Mouse (Mus musculus): Measurements from ENCODE around the gene Cry1. TPM values are rescaled to one million over a fixed set of nuclear protein-coding genes. Genes with fewer than 3 reads are reported as not detected.
A peak's percentile ranks its signal among the peaks of the same experiment; 100 is the strongest.

The Cry1 gene
- polyA plus RNA-seq (2015; fragmentation: Nextera tagmentation; extraction: Ambion mirVana): 33.7 and 38.2 TPM in 2 replicates

DNA sequence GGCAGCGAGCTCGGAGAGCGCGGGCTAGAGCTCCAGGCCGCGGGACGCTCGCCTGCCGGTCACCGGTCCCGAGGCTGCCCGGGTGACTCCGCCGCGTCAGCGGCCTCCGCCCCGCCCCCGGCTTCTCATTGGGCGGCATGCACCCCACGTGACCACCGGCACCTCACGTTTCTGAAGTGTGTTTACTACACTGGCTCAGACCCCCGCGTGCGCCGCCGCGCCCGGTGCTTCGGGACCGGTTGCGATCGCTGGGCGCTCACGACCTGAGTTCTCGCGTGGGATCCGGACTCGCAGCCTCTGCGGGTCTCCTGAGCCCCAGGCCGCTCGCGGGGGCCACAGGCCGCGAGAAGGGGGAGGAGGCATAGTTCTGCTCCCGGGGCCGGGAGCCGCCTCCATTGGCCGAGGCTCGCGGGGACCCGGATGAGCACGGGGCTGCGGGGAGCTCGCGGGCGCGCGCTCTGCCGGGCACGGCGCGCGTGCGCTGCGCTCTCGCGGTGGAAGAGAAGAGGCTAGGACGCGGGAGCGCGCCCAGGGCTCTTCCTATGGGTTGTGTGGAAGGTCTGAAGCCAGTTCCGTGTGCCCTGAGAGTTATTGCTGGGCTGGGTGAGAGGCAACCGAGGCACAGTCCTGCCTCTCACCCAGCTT, at the start of gene Cry1:
Cry1 (minus strand) TSS at position 101 of the 645 bp plus-strand sequence.
- H3K27me3 ChIP-seq (replicated peaks; ENCODE audit: control insufficient read depth, insufficient read depth, low read length): no peaks in the 10 kb centered on the region
- H3K4me3 ChIP-seq (replicated peaks; ENCODE audit: low read length): peak within 1 kb of the TSS; percentile 90
- ATAC-seq: peak; percentile 95
- H3K9me3 ChIP-seq (ENCODE audit: control insufficient read depth, low read length): no peaks in the 10 kb centered on the region
- H3K4me1 ChIP-seq (replicated peaks; ENCODE audit: control insufficient read depth, insufficient read depth, low read length): peaks cover 15% of the 10 kb centered on the region
- peak within 1 kb of the TSS; percentile 94 for H3K27ac ChIP-seq (ENCODE audit: low read length)
- H3K36me3 ChIP-seq (ENCODE audit: control insufficient read depth, insufficient read depth): no peaks in the 10 kb centered on the region
- H3K4me2 ChIP-seq (ENCODE audit: low read length): peak within 1 kb of the TSS; percentile 96
- peak within 1 kb of the TSS; percentile 81 for H3K9ac ChIP-seq (replicated peaks; ENCODE audit: low read depth, low read length)
- WGBS: under 1% methylated on average over 72 of the region's 75 CpGs

DNA sequence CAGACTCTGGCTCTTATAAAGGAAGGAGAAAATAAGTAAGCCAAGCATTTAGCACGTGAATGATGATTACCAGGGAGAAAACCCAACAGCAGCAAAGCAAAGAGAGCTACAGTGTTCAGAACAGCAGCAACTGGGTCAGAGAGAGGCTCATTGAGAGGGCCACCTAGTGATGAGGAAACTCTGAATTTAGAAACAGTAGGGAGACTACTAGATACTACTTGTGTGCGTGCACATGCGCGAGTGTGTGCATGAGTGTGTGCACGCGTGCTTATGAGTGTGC, 36.8 kb upstream of the Cry1 start:
- Histone ChIP-seq H3K4me1 (replicated peaks; ENCODE audit: control insufficient read depth, insufficient read depth, low read length) (peaks cover 8% of the 10 kb centered on the region), H3K4me3 (replicated peaks; ENCODE audit: low read length) (no peak overlapping the region; the same call in 1 of the 2 replicates), H3K4me2 (ENCODE audit: low read length) (peak overlapping the region; percentile 30), H3K9ac (replicated peaks; ENCODE audit: low read depth, low read length) (no peak overlapping the region), H3K9me3 (ENCODE audit: control insufficient read depth, low read length) (no peaks in the 10 kb centered on the region), H3K27ac (ENCODE audit: low read length) (no peak overlapping the region), H3K36me3 (ENCODE audit: control insufficient read depth, insufficient read depth) (no peaks in the 10 kb centered on the region), H3K27me3 (replicated peaks; ENCODE audit: control insufficient read depth, insufficient read depth, low read length) (no peaks in the 10 kb centered on the region)
- 0 out of 2 replicates have a peak, but pooled peaks have one; percentile 28 for ATAC-seq
- 82% methylated on average over 6 of the region's 6 CpGs for WGBS

DNA sequence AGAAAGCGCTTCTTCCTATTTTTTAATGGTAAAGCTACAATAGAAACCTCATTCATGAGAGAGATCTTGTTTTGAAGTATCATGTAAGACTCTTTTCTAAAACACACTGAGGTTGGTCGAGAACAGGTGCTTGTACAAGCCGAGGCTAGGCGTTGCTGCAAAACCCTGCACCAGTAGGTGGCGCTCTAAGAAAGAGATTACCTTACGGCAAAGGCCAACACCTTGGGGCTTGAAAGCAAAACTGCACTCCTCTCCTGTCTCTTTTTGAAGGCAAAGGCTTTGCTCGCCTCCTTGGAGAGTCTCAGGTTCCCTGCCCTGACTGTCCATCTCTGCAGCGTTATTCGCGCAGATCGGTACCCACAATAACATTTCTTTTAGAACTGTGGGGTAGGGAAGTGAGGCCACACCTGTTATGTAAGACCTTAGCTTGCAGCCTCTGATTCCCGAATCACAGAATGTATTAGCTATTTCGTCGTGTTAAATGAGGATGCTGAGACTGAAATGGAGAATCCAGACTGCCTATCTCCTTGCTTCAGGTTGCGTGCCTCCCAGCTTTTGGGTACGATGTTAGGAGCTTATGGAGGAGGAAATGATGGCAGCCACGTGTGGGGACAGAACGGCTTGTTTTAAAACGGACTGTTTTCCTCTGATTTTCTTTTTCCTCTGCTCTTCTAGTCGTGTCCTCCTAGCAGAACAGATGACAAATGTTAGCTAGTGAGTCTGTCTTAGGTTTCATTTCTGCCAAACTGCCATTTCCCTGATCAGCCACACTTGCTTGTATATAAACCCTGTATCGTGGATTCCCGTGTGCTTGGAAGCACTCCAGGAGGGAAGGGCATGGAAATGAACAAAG, 36.3 kb upstream of the Cry1 start:
- H3K4me2 ChIP-seq (ENCODE audit: low read length): peak overlapping the region; percentile 30
- peaks cover 8% of the 10 kb centered on the region for H3K4me1 ChIP-seq (replicated peaks; ENCODE audit: control insufficient read depth, insufficient read depth, low read length)
- peak overlapping the region; percentile 4 for H3K4me3 ChIP-seq (replicated peaks; ENCODE audit: low read length)
- no peaks in the 10 kb centered on the region for H3K27me3 ChIP-seq (replicated peaks; ENCODE audit: control insufficient read depth, insufficient read depth, low read length)
- no peaks in the 10 kb centered on the region for H3K36me3 ChIP-seq (ENCODE audit: control insufficient read depth, insufficient read depth)
- peak overlapping the region; percentile 4; the same call in 1 of the 2 replicates for H3K27ac ChIP-seq (ENCODE audit: low read length)
- H3K9ac ChIP-seq (replicated peaks; ENCODE audit: low read depth, low read length): 0 out of 2 replicates have a peak overlapping the region, but pooled peaks have one; percentile 28
- peak; percentile 90 for ATAC-seq
- no peaks in the 10 kb centered on the region for H3K9me3 ChIP-seq (ENCODE audit: control insufficient read depth, low read length)
- WGBS: 24% methylated on average over 22 of the region's 22 CpGs

DNA sequence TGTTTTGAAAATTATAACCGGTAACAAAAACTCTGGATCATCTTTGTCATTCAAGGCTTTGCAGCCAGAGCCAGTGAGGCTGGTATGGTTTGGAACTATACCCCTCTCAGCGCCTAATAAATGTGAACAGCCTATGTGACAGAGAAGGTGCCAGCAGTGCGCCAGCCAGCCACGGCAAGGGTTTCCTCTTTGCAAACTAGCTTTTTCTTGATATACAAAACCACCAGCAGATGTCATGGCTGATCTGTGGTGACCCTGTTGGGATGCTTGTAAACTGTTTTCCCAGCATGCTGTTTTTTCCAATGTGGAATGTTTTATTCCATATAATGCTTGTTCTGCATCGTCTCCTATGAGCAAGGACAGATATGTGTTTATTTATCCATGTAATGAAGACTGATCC, 30.0 kb upstream of the Cry1 start:
- WGBS: 64% methylated on average over 5 of the region's 5 CpGs
- Histone ChIP-seq H3K27ac (ENCODE audit: low read length) (no peak overlapping the region), H3K4me3 (replicated peaks; ENCODE audit: low read length) (no peak overlapping the region), H3K9me3 (ENCODE audit: control insufficient read depth, low read length) (no peaks in the 10 kb centered on the region), H3K9ac (replicated peaks; ENCODE audit: low read depth, low read length) (no peak overlapping the region), H3K4me1 (replicated peaks; ENCODE audit: control insufficient read depth, insufficient read depth, low read length) (no peaks in the 10 kb centered on the region), H3K27me3 (replicated peaks; ENCODE audit: control insufficient read depth, insufficient read depth, low read length) (no peaks in the 10 kb centered on the region), H3K36me3 (ENCODE audit: control insufficient read depth, insufficient read depth) (no peaks in the 10 kb centered on the region), H3K4me2 (ENCODE audit: low read length) (no peak overlapping the region)
- peak; percentile 73; the same call in 1 of the 2 replicates for ATAC-seq

DNA sequence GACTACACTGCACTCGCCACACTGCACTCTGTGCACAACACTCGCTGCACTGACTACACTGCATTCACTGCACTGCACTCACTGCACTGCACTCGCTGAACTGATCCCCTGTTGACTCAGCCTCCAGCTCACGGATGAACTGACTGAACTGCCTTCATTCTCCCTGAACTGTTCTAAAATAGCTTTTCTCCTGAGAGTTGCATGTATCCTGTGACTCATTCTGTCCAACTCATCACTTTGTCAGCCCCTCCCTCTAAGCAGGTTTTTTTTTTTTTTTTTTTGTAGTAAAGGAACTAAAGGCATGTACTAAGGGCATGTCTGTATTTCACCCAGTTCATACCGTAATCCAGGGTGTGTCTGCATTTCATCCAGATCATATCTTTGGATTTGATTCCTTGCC, 26.8 kb upstream of the Cry1 start:
- H3K27ac ChIP-seq (ENCODE audit: low read length): no peak overlapping the region
- no peaks in the 10 kb centered on the region for H3K36me3 ChIP-seq (ENCODE audit: control insufficient read depth, insufficient read depth)
- H3K4me2 ChIP-seq (ENCODE audit: low read length): no peak overlapping the region
- H3K9ac ChIP-seq (replicated peaks; ENCODE audit: low read depth, low read length): no peak overlapping the region
- WGBS: 88% methylated on average over 5 of the region's 5 CpGs
- no peaks in the 10 kb centered on the region for H3K4me1 ChIP-seq (replicated peaks; ENCODE audit: control insufficient read depth, insufficient read depth, low read length)
- no peaks in the 10 kb centered on the region for H3K27me3 ChIP-seq (replicated peaks; ENCODE audit: control insufficient read depth, insufficient read depth, low read length)
- no peaks in the 10 kb centered on the region for H3K9me3 ChIP-seq (ENCODE audit: control insufficient read depth, low read length)
- no peak overlapping the region for H3K4me3 ChIP-seq (replicated peaks; ENCODE audit: low read length)
- ATAC-seq: no peak

DNA sequence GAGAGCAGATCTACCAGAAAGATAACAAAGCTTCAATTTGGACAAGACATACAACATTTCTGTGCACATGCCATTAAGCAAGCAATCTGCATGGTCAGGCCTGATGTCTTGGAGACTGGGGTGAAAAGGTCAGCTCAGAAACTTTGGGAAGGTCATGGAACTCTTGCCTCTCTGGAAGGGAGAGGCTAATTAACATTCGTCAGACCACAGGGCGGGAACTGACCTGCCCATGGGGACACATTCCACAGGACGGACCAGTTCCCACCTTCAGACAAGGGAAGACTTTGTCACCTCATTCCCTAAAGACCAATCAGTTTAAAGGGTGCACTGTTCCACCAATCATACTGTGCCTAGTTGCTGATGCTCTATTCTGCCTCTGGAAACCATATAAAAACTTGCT, 25.3 kb upstream of the Cry1 start:
- no peaks in the 10 kb centered on the region for H3K9me3 ChIP-seq (ENCODE audit: control insufficient read depth, low read length)
- H3K36me3 ChIP-seq (ENCODE audit: control insufficient read depth, insufficient read depth): no peaks in the 10 kb centered on the region
- no peak for ATAC-seq
- H3K4me3 ChIP-seq (replicated peaks; ENCODE audit: low read length): no peak overlapping the region
- no peak overlapping the region for H3K27ac ChIP-seq (ENCODE audit: low read length)
- no peak overlapping the region for H3K4me2 ChIP-seq (ENCODE audit: low read length)
- no peak overlapping the region for H3K9ac ChIP-seq (replicated peaks; ENCODE audit: low read depth, low read length)
- 83% methylated on average over 3 of the region's 3 CpGs for WGBS
- no peaks in the 10 kb centered on the region for H3K27me3 ChIP-seq (replicated peaks; ENCODE audit: control insufficient read depth, insufficient read depth, low read length)
- H3K4me1 ChIP-seq (replicated peaks; ENCODE audit: control insufficient read depth, insufficient read depth, low read length): no peaks in the 10 kb centered on the region

DNA sequence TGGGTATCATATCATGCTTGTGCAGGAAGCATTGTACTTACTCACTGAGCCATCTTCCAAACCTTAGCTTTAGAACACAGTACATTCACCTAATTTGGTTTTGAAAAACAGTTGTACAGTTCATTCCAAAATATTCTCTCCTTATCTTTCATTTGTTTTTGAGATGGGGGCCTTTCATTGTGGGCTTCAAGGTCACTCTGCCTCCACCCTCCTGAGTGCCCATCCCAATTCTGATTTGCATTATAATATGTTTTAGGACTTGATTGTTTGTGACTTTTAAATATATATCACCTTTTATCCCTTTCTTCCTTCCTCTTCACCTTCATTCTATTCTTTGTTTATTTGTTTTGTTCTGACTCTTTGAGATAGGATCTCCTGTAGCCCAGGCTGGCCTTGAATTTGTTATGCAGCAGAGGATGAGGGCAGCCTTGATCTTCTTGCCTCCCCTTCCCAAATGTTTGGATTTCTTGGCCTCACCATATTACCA, 24.3 kb upstream of the Cry1 start:
- no peak overlapping the region for H3K4me2 ChIP-seq (ENCODE audit: low read length)
- H3K9ac ChIP-seq (replicated peaks; ENCODE audit: low read depth, low read length): no peak overlapping the region
- H3K27me3 ChIP-seq (replicated peaks; ENCODE audit: control insufficient read depth, insufficient read depth, low read length): no peaks in the 10 kb centered on the region
- ATAC-seq: no peak
- H3K27ac ChIP-seq (ENCODE audit: low read length): no peak overlapping the region
- no peaks in the 10 kb centered on the region for H3K9me3 ChIP-seq (ENCODE audit: control insufficient read depth, low read length)
- H3K4me1 ChIP-seq (replicated peaks; ENCODE audit: control insufficient read depth, insufficient read depth, low read length): no peaks in the 10 kb centered on the region
- H3K4me3 ChIP-seq (replicated peaks; ENCODE audit: low read length): no peak overlapping the region
- H3K36me3 ChIP-seq (ENCODE audit: control insufficient read depth, insufficient read depth): no peaks in the 10 kb centered on the region

DNA sequence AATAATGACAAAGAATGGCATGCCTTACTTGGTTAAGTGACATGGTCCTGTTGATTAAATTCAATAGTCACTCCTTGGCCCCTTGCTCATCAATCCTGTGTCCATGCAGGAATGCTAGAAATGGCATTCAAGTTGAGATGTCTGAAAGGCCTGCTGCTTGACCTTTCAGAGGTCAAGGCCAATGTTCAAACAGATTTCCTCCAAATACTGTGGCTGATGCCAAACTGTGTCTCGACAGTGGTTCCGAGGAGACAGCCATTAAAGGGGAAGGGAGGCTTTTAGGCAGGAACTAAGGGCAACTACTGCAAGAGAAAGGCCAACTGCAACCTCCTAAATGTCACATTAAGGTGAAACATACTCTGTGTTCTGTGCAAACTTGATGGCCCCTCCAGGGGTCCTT, 20.5 kb upstream of the Cry1 start:
- H3K9ac ChIP-seq (replicated peaks; ENCODE audit: low read depth, low read length): no peak overlapping the region
- H3K9me3 ChIP-seq (ENCODE audit: control insufficient read depth, low read length): no peaks in the 10 kb centered on the region
- ATAC-seq: no peak
- no peak overlapping the region for H3K4me2 ChIP-seq (ENCODE audit: low read length)
- no peaks in the 10 kb centered on the region for H3K4me1 ChIP-seq (replicated peaks; ENCODE audit: control insufficient read depth, insufficient read depth, low read length)
- no peak overlapping the region for H3K27ac ChIP-seq (ENCODE audit: low read length)
- H3K4me3 ChIP-seq (replicated peaks; ENCODE audit: low read length): no peak overlapping the region
- H3K27me3 ChIP-seq (replicated peaks; ENCODE audit: control insufficient read depth, insufficient read depth, low read length): no peaks in the 10 kb centered on the region
- no peaks in the 10 kb centered on the region for H3K36me3 ChIP-seq (ENCODE audit: control insufficient read depth, insufficient read depth)
- 72% methylated on average over 2 of the region's 2 CpGs for WGBS

DNA sequence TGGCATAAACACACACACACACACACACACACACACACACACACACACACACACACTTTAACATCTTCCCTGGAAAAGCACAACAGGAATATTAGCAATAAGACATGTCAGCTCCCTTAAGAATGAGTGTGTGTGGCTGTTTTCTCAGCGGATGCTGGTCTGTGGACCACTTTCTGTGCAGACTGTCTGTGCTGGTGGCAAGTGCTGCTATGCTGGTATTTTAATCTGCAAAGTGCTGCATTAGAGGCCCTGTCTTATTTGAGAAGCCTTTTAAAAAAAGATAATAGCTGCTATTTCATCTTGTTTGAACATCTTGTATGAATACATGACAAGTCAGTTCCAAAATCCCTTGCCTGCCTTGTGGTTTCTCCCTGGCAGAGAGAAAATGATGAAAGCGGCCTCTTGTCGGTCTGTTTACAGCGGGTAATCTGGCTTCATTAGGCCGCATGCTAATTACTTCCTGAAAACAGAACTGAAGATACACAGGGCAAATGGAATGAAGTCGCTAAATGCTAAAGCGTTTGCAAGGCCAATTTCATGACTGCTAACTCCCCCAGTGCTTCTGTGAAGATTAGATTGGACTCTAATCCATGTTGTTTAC, 19.5 kb upstream of the Cry1 start:
- Histone ChIP-seq H3K27ac (ENCODE audit: low read length) (no peak overlapping the region), H3K27me3 (replicated peaks; ENCODE audit: control insufficient read depth, insufficient read depth, low read length) (no peaks in the 10 kb centered on the region), H3K36me3 (ENCODE audit: control insufficient read depth, insufficient read depth) (no peaks in the 10 kb centered on the region), H3K9ac (replicated peaks; ENCODE audit: low read depth, low read length) (no peak overlapping the region), H3K4me2 (ENCODE audit: low read length) (no peak overlapping the region), H3K9me3 (ENCODE audit: control insufficient read depth, low read length) (no peaks in the 10 kb centered on the region), H3K4me3 (replicated peaks; ENCODE audit: low read length) (no peak overlapping the region), H3K4me1 (replicated peaks; ENCODE audit: control insufficient read depth, insufficient read depth, low read length) (no peaks in the 10 kb centered on the region)
- peak; percentile 62; the same call in 1 of the 2 replicates for ATAC-seq
- WGBS: 13% methylated on average over 7 of the region's 7 CpGs
